Mouse (Mus musculus) frontal cortex, adult (tissue): Measurements from ENCODE around the gene Mapk11.

Experiments used
- ATAC-seq: cut with Nextera tagmentation; 2 replicates; pipeline ENCODE4 v1.9.2; 2017; ENCODE audit warnings: mild to moderate bottlenecking, moderate library complexity, mixed read lengths; ENCODE audit not compliant: low TSS enrichment

Gene Mapk11

GRCm38 (mm10) chr15:89149271-89150040 lies at the start of gene Mapk11:
Mapk11 (minus strand) TSS chr15:89149628.
- 0 out of 2 replicates have a peak, but pooled peaks have one; percentile 18 for ATAC-seq

- ATAC-seq = no peak
Measured at GRCm38 (mm10) chr15:89197056-89197455, 47.6 kb upstream of the Mapk11 start.

GRCm38 (mm10) chr15:89196313-89196706 lies 46.9 kb upstream of the Mapk11 start, which contains the start of gene Dennd6b:
Dennd6b (minus strand) TSS chr15:89196496.
- ATAC-seq = peak; percentile 97

- peak; percentile 88 for ATAC-seq
Measured at GRCm38 (mm10) chr15:89195690-89196312, 46.4 kb upstream of the Mapk11 start.

- ATAC-seq = no peak
Measured at GRCm38 (mm10) chr15:89195261-89195681, 45.8 kb upstream of the Mapk11 start.

GRCm38 (mm10) chr15:89184937-89185227 lies 35.5 kb upstream of the Mapk11 start:
- ATAC-seq = no peak

- no peak for ATAC-seq
Measured at GRCm38 (mm10) chr15:89184141-89184936, 34.9 kb upstream of the Mapk11 start.

GRCm38 (mm10) chr15:89182842-89183241 lies 33.4 kb upstream of the Mapk11 start:
- peak; percentile 35; the same call in 1 of the 2 replicates for ATAC-seq

GRCm38 (mm10) chr15:89182328-89182741 lies 32.9 kb upstream of the Mapk11 start:
- no peak for ATAC-seq

- no peak for ATAC-seq
Measured at GRCm38 (mm10) chr15:89181561-89182270, 32.3 kb upstream of the Mapk11 start.

- ATAC-seq = peak; percentile 52
Measured at GRCm38 (mm10) chr15:89180571-89181229, 31.3 kb upstream of the Mapk11 start, which contains the start of gene Plxnb2. Plxnb2 (minus strand) TSS chr15:89180788.

- no peak for ATAC-seq
Measured at GRCm38 (mm10) chr15:89180081-89180541, 30.7 kb upstream of the Mapk11 start.

GRCm38 (mm10) chr15:89179630-89179964 lies 30.2 kb upstream of the Mapk11 start:
- ATAC-seq = no peak

- no peak for ATAC-seq
Measured at GRCm38 (mm10) chr15:89178954-89179629, 29.7 kb upstream of the Mapk11 start.

- ATAC-seq = no peak
Measured at GRCm38 (mm10) chr15:89178260-89178860, 28.9 kb upstream of the Mapk11 start.

GRCm38 (mm10) chr15:89177576-89178259 lies 28.3 kb upstream of the Mapk11 start:
- no peak for ATAC-seq

GRCm38 (mm10) chr15:89177121-89177520 lies 27.7 kb upstream of the Mapk11 start:
- ATAC-seq = no peak

- ATAC-seq = no peak
Measured at GRCm38 (mm10) chr15:89175411-89176155, 26.2 kb upstream of the Mapk11 start.

GRCm38 (mm10) chr15:89174889-89175339 lies 25.5 kb upstream of the Mapk11 start:
- no peak for ATAC-seq
